Mouse (Mus musculus) heart, embryonic 13.5 days (tissue): Measurements from ENCODE around the gene Rangrf. TPM values are rescaled to one million over a fixed set of nuclear protein-coding genes. Genes with fewer than 3 reads are reported as not detected.
A peak's percentile ranks its signal among the peaks of the same experiment; 100 is the strongest.
"Not testable (repeated sequence)": the region's sequence is repeated elsewhere in the genome, so short reads cannot be mapped to it uniquely, and the experiment has no call there.

Source experiments
- ATAC-seq: fragments of 200-750 bp; cut with Nextera tagmentation; 2 replicates; pipeline ENCODE4 v1.8.0; 2017; ENCODE audit warnings: moderate TSS enrichment; ENCODE audit not compliant: insufficient number of reproducible peaks, low FRiP score, low TSS enrichment; ENCODE audit errors: extremely low read depth
- H3K27ac ChIP-seq: fragments of 300-500 bp; sonication (generic); replicated peaks from 2 replicates; pipeline ENCODE4 v1.5.1; 2015; ENCODE audit warnings: moderate library complexity, mild to moderate bottlenecking, inconsistent platforms
- H3K27me3 ChIP-seq: fragments of 300-500 bp; sonication (generic); replicated peaks from 2 replicates; pipeline ENCODE4 v1.6.1; 2015; ENCODE audit warnings: mild to moderate bottlenecking, inconsistent platforms
- H3K36me3 ChIP-seq: fragments of 300-500 bp; sonication (generic); 2 replicates; pipeline ENCODE4 v1.6.1; 2015; ENCODE audit warnings: mild to moderate bottlenecking, inconsistent platforms
- H3K4me1 ChIP-seq: fragments of 300-500 bp; sonication (generic); 2 replicates; pipeline ENCODE4 v1.6.1; 2015; ENCODE audit warnings: inconsistent platforms
- H3K4me2 ChIP-seq: fragments of 300-500 bp; sonication (generic); 2 replicates; pipeline ENCODE4 v1.6.1; 2015; ENCODE audit warnings: inconsistent platforms, mild to moderate bottlenecking, moderate library complexity
- H3K4me3 ChIP-seq: fragments of 300-500 bp; sonication (generic); 2 replicates; pipeline ENCODE4 v1.5.1; 2015; ENCODE audit warnings: moderate library complexity, mild to moderate bottlenecking, inconsistent platforms
- H3K9ac ChIP-seq: fragments of 300-500 bp; sonication (generic); 2 replicates; pipeline ENCODE4 v1.6.1; 2015; ENCODE audit warnings: inconsistent platforms, mild to moderate bottlenecking, moderate library complexity
- H3K9me3 ChIP-seq: fragments of 300-500 bp; sonication (generic); 2 replicates; pipeline ENCODE4 v1.6.1; 2016; ENCODE audit warnings: inconsistent platforms
- WGBS: fragments of 180-500 bp; shearing (Covaris S2); methylation state at CpG from one replicate; pipeline ENCODE4 v1.1.7; 2015; ENCODE audit warnings: mixed read lengths; 5-methylcytosine and 5-hydroxymethylcytosine counted together
- polyA plus RNA-seq: library from polyadenylated mRNA; unstranded; fragments of >200 nt; fragmentation: Nextera tagmentation; extraction: Ambion mirVana; gene quantifications from 2 replicates; pipeline ENCODE4 v1.2.1, GENCODE M21; 2015

Gene Rangrf
- polyA plus RNA-seq, 1 experiment from 2014 or later, result 67.9 TPM

GRCm38 (mm10) chr11:68942731-68943130, 32.3 kb downstream of the Rangrf start:
- Histone ChIP-seq H3K27ac (no peak overlapping the region), H3K4me1 (peaks cover 16% of the 10 kb centered on the region), H3K9me3 (no peaks in the 10 kb centered on the region), H3K4me3 (no peak overlapping the region), H3K9ac (no peak overlapping the region), H3K4me2 (no peak overlapping the region), H3K36me3 (peaks cover 9% of the 10 kb centered on the region; the same call in 1 of the 2 replicates), H3K27me3 (peaks cover 8% of the 10 kb centered on the region; the same call in 1 of the 2 replicates)
- no peak for ATAC-seq
- 68% methylated on average over 8 of the region's 8 CpGs for WGBS

DNA sequence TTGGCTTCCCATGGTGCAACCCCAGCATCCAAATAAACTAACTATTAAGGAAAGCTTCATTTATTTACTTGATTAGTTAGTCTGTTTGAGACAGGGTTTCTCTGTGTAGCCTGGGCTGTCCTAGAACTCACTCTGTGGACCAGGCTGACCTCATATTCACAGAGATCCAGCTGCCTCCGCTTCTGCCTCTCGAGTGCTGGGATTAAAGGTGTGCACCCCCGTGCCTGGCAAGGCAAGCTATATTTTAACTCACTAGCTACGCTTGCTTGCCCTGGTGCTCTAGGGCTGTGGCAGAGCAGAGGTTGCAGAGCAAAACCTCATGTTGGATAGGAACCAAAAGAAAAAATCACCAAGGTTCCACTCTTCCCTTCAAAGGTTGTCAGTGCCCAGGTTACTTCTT, 34.5 kb downstream of the Rangrf start:
- H3K9ac ChIP-seq, result peak overlapping the region; percentile 84
- H3K27ac ChIP-seq, result no peak overlapping the region
- no peak for ATAC-seq
- H3K9me3 ChIP-seq, result no peaks in the 10 kb centered on the region
- H3K4me1 ChIP-seq, result peaks cover 9% of the 10 kb centered on the region
- peak overlapping the region; percentile 55 for H3K4me3 ChIP-seq
- peak overlapping the region; percentile 67 for H3K4me2 ChIP-seq
- WGBS, result 62% methylated on average over 4 of the region's 4 CpGs
- peaks cover 2% of the 10 kb centered on the region; the same call in 1 of the 2 replicates for H3K36me3 ChIP-seq
- no peaks in the 10 kb centered on the region for H3K27me3 ChIP-seq

DNA sequence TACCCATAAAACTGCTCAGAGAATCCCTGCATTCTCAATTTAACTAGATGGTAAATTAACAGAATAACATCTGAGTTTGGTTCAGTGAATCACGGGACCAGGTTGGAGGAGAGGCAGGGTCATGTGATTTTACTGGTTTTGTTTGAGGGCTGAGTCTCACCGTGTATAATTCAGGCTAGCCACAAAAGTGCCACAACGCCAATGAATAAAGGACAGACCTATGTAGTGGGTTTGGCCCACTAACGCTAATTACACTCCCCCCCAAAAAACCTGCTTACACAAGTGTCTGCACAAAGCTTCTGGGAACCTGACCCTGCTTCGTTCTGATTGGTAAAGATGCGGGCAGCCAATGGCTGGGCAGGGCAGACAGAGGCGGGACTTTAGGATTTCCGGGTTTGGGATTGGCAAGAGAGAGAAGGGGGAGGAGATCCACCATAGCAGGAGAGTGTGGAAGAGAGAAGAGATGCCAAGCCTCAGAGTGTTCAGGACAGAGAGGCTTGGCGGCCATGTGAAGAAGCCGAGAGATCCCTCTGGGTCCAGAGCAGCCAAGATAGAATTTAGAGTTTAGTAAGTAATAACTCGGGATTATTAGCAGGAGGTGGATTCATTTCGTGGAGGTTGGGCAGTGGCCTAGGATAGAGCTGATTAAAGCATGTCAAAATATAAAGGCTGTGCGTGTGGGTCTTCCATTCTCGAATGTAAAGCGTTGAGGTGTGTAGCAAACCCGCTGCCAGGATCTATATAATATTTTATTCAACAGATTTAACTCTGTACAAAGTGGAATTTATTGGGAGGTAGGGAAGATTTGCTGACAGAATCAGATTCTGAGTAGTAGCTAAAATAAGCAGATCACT, 35.3 kb downstream of the Rangrf start:
- H3K4me1 ChIP-seq, result peaks cover 9% of the 10 kb centered on the region
- peak; percentile 93 for ATAC-seq
- peak overlapping the region; percentile 55 for H3K4me3 ChIP-seq
- peak overlapping the region; percentile 84 for H3K9ac ChIP-seq
- H3K9me3 ChIP-seq, result no peaks in the 10 kb centered on the region
- H3K36me3 ChIP-seq, result no peaks in the 10 kb centered on the region; the same call in 1 of the 2 replicates
- H3K27ac ChIP-seq, result peak overlapping the region; percentile 51
- WGBS, result 3% methylated on average over 16 of the region's 16 CpGs
- no peaks in the 10 kb centered on the region for H3K27me3 ChIP-seq
- peak overlapping the region; percentile 67 for H3K4me2 ChIP-seq

- not testable (repeated sequence) for H3K4me1 ChIP-seq, H3K36me3 ChIP-seq, ATAC-seq, H3K4me2 ChIP-seq, H3K9ac ChIP-seq, H3K4me3 ChIP-seq, H3K9me3 ChIP-seq, H3K27me3 ChIP-seq, H3K27ac ChIP-seq
- 79% methylated on average over 4 of the region's 4 CpGs for WGBS
Observed at GRCm38 (mm10) chr11:68936951-68937350, 38.0 kb downstream of the Rangrf start.

- H3K27ac ChIP-seq, result no peak overlapping the region
- no peak overlapping the region for H3K4me3 ChIP-seq
- 71% methylated on average over 5 of the region's 5 CpGs for WGBS
- H3K27me3 ChIP-seq, result no peaks in the 10 kb centered on the region
- ATAC-seq, result no peak
- no peak overlapping the region for H3K4me2 ChIP-seq
- H3K9me3 ChIP-seq, result no peaks in the 10 kb centered on the region
- H3K9ac ChIP-seq, result no peak overlapping the region
- no peaks in the 10 kb centered on the region for H3K36me3 ChIP-seq
- H3K4me1 ChIP-seq, result no peaks in the 10 kb centered on the region
Observed at GRCm38 (mm10) chr11:68933885-68934507, 41.0 kb downstream of the Rangrf start.

- Histone ChIP-seq H3K4me1 (no peaks in the 10 kb centered on the region), H3K9me3 (no peaks in the 10 kb centered on the region), H3K4me3 (no peak overlapping the region), H3K27ac (no peak overlapping the region), H3K4me2 (no peak overlapping the region), H3K36me3 (no peaks in the 10 kb centered on the region), H3K9ac (no peak overlapping the region), H3K27me3 (no peaks in the 10 kb centered on the region; the same call in 1 of the 2 replicates)
- 63% methylated on average over 6 of the region's 6 CpGs for WGBS
- no peak for ATAC-seq
Observed at GRCm38 (mm10) chr11:68929947-68930346, 45.0 kb downstream of the Rangrf start.

GRCm38 (mm10) chr11:68926981-68927380, 48.0 kb downstream of the Rangrf start, which contains the start of gene Odf4:
Odf4 (minus strand) TSS chr11:68927081.
- 74% methylated on average over 3 of the region's 3 CpGs for WGBS

GRCm38 (mm10) chr11:68924749-68925148, 50.2 kb downstream of the Rangrf start:
- H3K9me3 ChIP-seq, result no peaks in the 10 kb centered on the region
- no peak overlapping the region for H3K4me3 ChIP-seq
- no peak for ATAC-seq
- no peak overlapping the region for H3K4me2 ChIP-seq
- no peaks in the 10 kb centered on the region for H3K36me3 ChIP-seq
- H3K27me3 ChIP-seq, result peaks cover 5% of the 10 kb centered on the region; the same call in 1 of the 2 replicates
- no peaks in the 10 kb centered on the region for H3K4me1 ChIP-seq
- 71% methylated on average over 2 of the region's 2 CpGs for WGBS
- H3K9ac ChIP-seq, result no peak overlapping the region
- no peak overlapping the region for H3K27ac ChIP-seq

More at GRCm38 (mm10) chr11:68926981-68927380, 48.0 kb downstream of the Rangrf start, which contains the start of gene Odf4:
- Histone ChIP-seq H3K4me3 (no peak within 1 kb of the TSS), H3K9me3 (no peaks in the 10 kb centered on the region), H3K4me2 (no peak within 1 kb of the TSS), H3K27me3 (peaks cover 4% of the 10 kb centered on the region; the same call in 1 of the 2 replicates), H3K27ac (no peak within 1 kb of the TSS), H3K36me3 (no peaks in the 10 kb centered on the region), H3K4me1 (no peaks in the 10 kb centered on the region), H3K9ac (no peak within 1 kb of the TSS)
- ATAC-seq, result no peak

DNA sequence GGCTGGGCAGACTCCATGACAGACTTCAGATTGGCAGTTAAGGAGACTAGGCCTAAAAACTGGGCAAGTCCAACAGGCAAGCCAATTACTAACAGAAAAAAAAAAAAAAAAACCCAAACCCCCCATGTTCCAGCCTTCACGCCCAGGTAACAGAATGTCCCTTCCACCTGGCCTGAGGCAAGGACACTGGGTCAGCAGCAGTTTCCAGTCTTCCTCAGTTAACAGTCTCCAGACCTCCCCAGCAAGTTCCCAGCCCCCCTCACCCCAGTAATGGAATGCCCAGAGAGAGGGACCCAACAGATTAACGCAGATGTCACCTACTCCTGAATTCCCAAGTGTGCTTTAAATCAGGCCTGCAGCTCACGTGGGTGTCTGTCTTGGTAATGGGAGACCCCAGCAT, 51.8 kb downstream of the Rangrf start:
- ATAC-seq, result no peak
- no peak overlapping the region for H3K4me3 ChIP-seq
- WGBS, result 62% methylated on average over 3 of the region's 3 CpGs
- H3K4me2 ChIP-seq, result no peak overlapping the region
- H3K9ac ChIP-seq, result no peak overlapping the region
- no peaks in the 10 kb centered on the region for H3K4me1 ChIP-seq
- no peaks in the 10 kb centered on the region for H3K9me3 ChIP-seq
- H3K27ac ChIP-seq, result no peak overlapping the region
- no peaks in the 10 kb centered on the region for H3K36me3 ChIP-seq
- peaks cover 5% of the 10 kb centered on the region; the same call in 1 of the 2 replicates for H3K27me3 ChIP-seq
